Mouse (Mus musculus) heart, postnatal 0 days (tissue): ENCODE results near the gene Gtf2ird1.

Source experiments
- CTCF ChIP-seq: IDR thresholded peaks from 2 replicates; pipeline ENCODE4 v1.5.1; 2016; ENCODE audit warnings: antibody characterized with exemption, control low read depth, low read depth
- EP300 ChIP-seq: IDR thresholded peaks from 2 replicates; pipeline ENCODE4 v1.6.1; 2016; ENCODE audit warnings: antibody characterized with exemption, low read depth

GRCm38 (mm10) chr5:134453577-134453976, 2.9 kb downstream of the Gtf2ird1 start:
- TF ChIP-seq CTCF (no peak), EP300 (no peak)
